Mouse (Mus musculus) embryonic facial prominence, embryonic 13.5 days (tissue): ENCODE data around the gene Nqo2. TPM values are rescaled to one million over a fixed set of nuclear protein-coding genes. Genes with fewer than 3 reads are reported as not detected.
A peak's percentile ranks its signal among the peaks of the same experiment; 100 is the strongest.

Experiments used
- ATAC-seq: fragments of 200-750 bp; cut with Nextera tagmentation; 2 replicates; pipeline ENCODE4 v1.8.0; 2017; ENCODE audit warnings: low read depth; ENCODE audit not compliant: insufficient number of reproducible peaks, insufficient read depth, low FRiP score, low TSS enrichment
- H3K27ac ChIP-seq: fragments of 300-500 bp; sonication (generic); 2 replicates; pipeline ENCODE4 v1.5.1; 2015; ENCODE audit warnings: moderate library complexity, mild to moderate bottlenecking, inconsistent platforms
- H3K27me3 ChIP-seq: fragments of 300-500 bp; sonication (generic); 2 replicates; pipeline ENCODE4 v1.6.1; 2015; ENCODE audit warnings: mild to moderate bottlenecking, inconsistent platforms
- H3K36me3 ChIP-seq: fragments of 300-500 bp; sonication (generic); 2 replicates; pipeline ENCODE4 v1.6.1; 2015; ENCODE audit warnings: mild to moderate bottlenecking, inconsistent platforms
- H3K4me1 ChIP-seq: fragments of 300-500 bp; sonication (generic); 2 replicates; pipeline ENCODE4 v1.6.1; 2015; ENCODE audit warnings: inconsistent platforms
- H3K4me2 ChIP-seq: fragments of 300-500 bp; sonication (generic); 2 replicates; pipeline ENCODE4 v1.6.1; 2015; ENCODE audit warnings: moderate library complexity, mild to moderate bottlenecking, inconsistent platforms
- H3K4me3 ChIP-seq: fragments of 300-500 bp; sonication (generic); 2 replicates; pipeline ENCODE4 v1.5.1; 2015; ENCODE audit warnings: mild to moderate bottlenecking, inconsistent platforms
- H3K9ac ChIP-seq: fragments of 300-500 bp; sonication (generic); 2 replicates; pipeline ENCODE4 v1.6.1; 2015; ENCODE audit warnings: mild to moderate bottlenecking, inconsistent platforms
- H3K9me3 ChIP-seq: fragments of 300-500 bp; sonication (generic); 2 replicates; pipeline ENCODE4 v1.6.1; 2016; ENCODE audit warnings: inconsistent platforms
- WGBS: fragments of 180-500 bp; shearing (Covaris S2); methylation state at CpG from one replicate; pipeline ENCODE4 v1.1.7; 2015; ENCODE audit warnings: mixed read lengths; 5-methylcytosine and 5-hydroxymethylcytosine counted together
- polyA plus RNA-seq: library from polyadenylated mRNA; unstranded; fragments of >200 nt; fragmentation: Nextera tagmentation; extraction: Ambion mirVana; gene quantifications from 2 replicates; pipeline ENCODE4 v1.2.1, GENCODE M21; 2015

The Nqo2 gene
- polyA plus RNA-seq, 1 experiment from 2014 or later: 14.0 TPM

- no peaks in the 10 kb centered on the region for H3K36me3 ChIP-seq
- ATAC-seq: no peak
- no peaks in the 10 kb centered on the region for H3K9me3 ChIP-seq
- WGBS: 83% methylated on average over 4 of the region's 4 CpGs
- H3K27me3 ChIP-seq: no peaks in the 10 kb centered on the region
- no peak overlapping the region for H3K9ac ChIP-seq
- no peaks in the 10 kb centered on the region for H3K4me1 ChIP-seq
- no peak overlapping the region for H3K4me2 ChIP-seq
- H3K27ac ChIP-seq: no peak overlapping the region
- H3K4me3 ChIP-seq: no peak overlapping the region
These were observed 13.0 kb upstream of the Nqo2 start for GRCm38 (mm10) chr13:33951308-33952074.

GRCm38 (mm10) chr13:33952075-33952449, 12.4 kb upstream of the Nqo2 start:
- Histone ChIP-seq H3K27me3 (no peaks in the 10 kb centered on the region), H3K4me1 (no peaks in the 10 kb centered on the region), H3K4me2 (no peak overlapping the region), H3K9me3 (no peaks in the 10 kb centered on the region), H3K36me3 (no peaks in the 10 kb centered on the region), H3K27ac (no peak overlapping the region), H3K9ac (no peak overlapping the region), H3K4me3 (no peak overlapping the region)
- WGBS: 57% methylated on average over 1 of the region's 1 CpGs
- ATAC-seq: no peak

- Histone ChIP-seq H3K9ac (no peak overlapping the region), H3K4me2 (no peak overlapping the region), H3K36me3 (no peaks in the 10 kb centered on the region), H3K27me3 (no peaks in the 10 kb centered on the region), H3K4me3 (no peak overlapping the region), H3K4me1 (no peaks in the 10 kb centered on the region), H3K9me3 (no peaks in the 10 kb centered on the region), H3K27ac (no peak overlapping the region)
- WGBS: 83% methylated on average over 2 of the region's 2 CpGs
- ATAC-seq: no peak
These were observed 11.5 kb upstream of the Nqo2 start for GRCm38 (mm10) chr13:33952947-33953346.

- no peak for ATAC-seq
- Histone ChIP-seq H3K9ac (no peak overlapping the region), H3K9me3 (no peaks in the 10 kb centered on the region), H3K4me3 (no peak overlapping the region), H3K27ac (no peak overlapping the region), H3K4me1 (no peaks in the 10 kb centered on the region), H3K36me3 (no peaks in the 10 kb centered on the region), H3K27me3 (no peaks in the 10 kb centered on the region), H3K4me2 (no peak overlapping the region)
- WGBS: 32% methylated on average over 6 of the region's 6 CpGs
These were observed 7.7 kb upstream of the Nqo2 start for GRCm38 (mm10) chr13:33956571-33957421.

GRCm38 (mm10) chr13:33959771-33960170, 4.7 kb upstream of the Nqo2 start:
- H3K4me2 ChIP-seq: no peak overlapping the region
- H3K4me3 ChIP-seq: no peak overlapping the region
- H3K36me3 ChIP-seq: no peaks in the 10 kb centered on the region
- no peaks in the 10 kb centered on the region for H3K4me1 ChIP-seq
- H3K9me3 ChIP-seq: no peaks in the 10 kb centered on the region
- WGBS: 91% methylated on average over 2 of the region's 2 CpGs
- H3K27ac ChIP-seq: no peak overlapping the region
- H3K27me3 ChIP-seq: no peaks in the 10 kb centered on the region
- no peak overlapping the region for H3K9ac ChIP-seq
- ATAC-seq: no peak

GRCm38 (mm10) chr13:33965056-33966024, 853 bp downstream of the Nqo2 start:
- H3K4me3 ChIP-seq: peak overlapping the region; percentile 60
- H3K36me3 ChIP-seq: no peaks in the 10 kb centered on the region
- peak overlapping the region; percentile 74 for H3K9ac ChIP-seq
- WGBS: 16% methylated on average over 14 of the region's 14 CpGs
- H3K9me3 ChIP-seq: no peaks in the 10 kb centered on the region
- no peaks in the 10 kb centered on the region for H3K27me3 ChIP-seq
- H3K4me2 ChIP-seq: peak overlapping the region; percentile 72
- H3K27ac ChIP-seq: peak overlapping the region; percentile 90
- ATAC-seq: peak; percentile 48; the same call in 1 of the 2 replicates
- peaks cover 8% of the 10 kb centered on the region for H3K4me1 ChIP-seq

GRCm38 (mm10) chr13:33966025-33966412, 1.5 kb downstream of the Nqo2 start:
- Histone ChIP-seq H3K4me2 (peak overlapping the region; percentile 72), H3K4me1 (peaks cover 8% of the 10 kb centered on the region), H3K9ac (no peak overlapping the region), H3K27me3 (no peaks in the 10 kb centered on the region), H3K36me3 (no peaks in the 10 kb centered on the region), H3K27ac (no peak overlapping the region), H3K4me3 (0 out of 2 replicates have a peak overlapping the region, but pooled peaks have one; percentile 60), H3K9me3 (no peaks in the 10 kb centered on the region)
- no peak for ATAC-seq
- 68% methylated on average over 4 of the region's 4 CpGs for WGBS

- Histone ChIP-seq H3K9me3 (no peaks in the 10 kb centered on the region), H3K4me1 (peaks cover 8% of the 10 kb centered on the region), H3K4me2 (no peak overlapping the region), H3K27me3 (no peaks in the 10 kb centered on the region), H3K36me3 (no peaks in the 10 kb centered on the region), H3K9ac (no peak overlapping the region), H3K4me3 (no peak overlapping the region), H3K27ac (no peak overlapping the region)
- ATAC-seq: no peak
These were observed 2.1 kb downstream of the Nqo2 start for GRCm38 (mm10) chr13:33966574-33966973.

- Histone ChIP-seq H3K27me3 (no peaks in the 10 kb centered on the region), H3K36me3 (peaks cover 8% of the 10 kb centered on the region), H3K27ac (no peak overlapping the region), H3K4me1 (no peaks in the 10 kb centered on the region), H3K9me3 (no peaks in the 10 kb centered on the region), H3K4me2 (no peak overlapping the region), H3K9ac (no peak overlapping the region), H3K4me3 (no peak overlapping the region)
- WGBS: 77% methylated on average over 5 of the region's 5 CpGs
- no peak for ATAC-seq
These were observed 25.1 kb downstream of the Nqo2 start for GRCm38 (mm10) chr13:33989625-33990024.

GRCm38 (mm10) chr13:33995197-33995596, 30.7 kb downstream of the Nqo2 start:
- no peaks in the 10 kb centered on the region for H3K9me3 ChIP-seq
- H3K4me1 ChIP-seq: no peaks in the 10 kb centered on the region
- no peak overlapping the region for H3K4me3 ChIP-seq
- no peak overlapping the region for H3K4me2 ChIP-seq
- no peak overlapping the region for H3K9ac ChIP-seq
- peaks cover 8% of the 10 kb centered on the region; the same call in 1 of the 2 replicates for H3K36me3 ChIP-seq
- H3K27ac ChIP-seq: no peak overlapping the region
- ATAC-seq: no peak
- WGBS: 22% methylated on average over 1 of the region's 1 CpGs
- H3K27me3 ChIP-seq: no peaks in the 10 kb centered on the region
